Mouse (Mus musculus) heart, postnatal 0 days (tissue): Measurements from ENCODE around the gene 1700056E22Rik. TPM values are rescaled to one million over a fixed set of nuclear protein-coding genes. Genes with fewer than 3 reads are reported as not detected.

Experiments
- ATAC-seq: fragments of 200-750 bp; cut with Nextera tagmentation; 2 replicates; pipeline ENCODE4 v1.8.0; 2017; ENCODE audit warnings: low read depth, moderate number of reproducible peaks, moderate library complexity; ENCODE audit not compliant: insufficient read depth
- DNase-seq: peaks from one replicate; pipeline ENCODE4 v3.0.0-alpha.2; 2016; ENCODE audit warnings: low spot score
- H3K27ac ChIP-seq: fragments of 300-500 bp; sonication (generic); 2 replicates; pipeline ENCODE4 v1.5.1; 2014; ENCODE audit warnings: low read depth, mild to moderate bottlenecking
- H3K27me3 ChIP-seq: fragments of 300-500 bp; sonication (generic); 2 replicates; pipeline ENCODE4 v1.6.1; 2014; ENCODE audit warnings: low read length, mixed read lengths; ENCODE audit not compliant: control insufficient read depth, insufficient read depth
- H3K36me3 ChIP-seq: fragments of 300-500 bp; sonication (generic); replicated peaks from 2 replicates; pipeline ENCODE4 v1.6.1; 2014; ENCODE audit warnings: low read length, mixed read lengths; ENCODE audit not compliant: control insufficient read depth, insufficient read depth
- H3K4me1 ChIP-seq: fragments of 300-500 bp; sonication (generic); 2 replicates; pipeline ENCODE4 v1.6.1; 2014; ENCODE audit warnings: antibody characterized with exemption; ENCODE audit not compliant: control insufficient read depth, insufficient read depth
- H3K4me2 ChIP-seq: fragments of 300-500 bp; sonication (generic); 2 replicates; pipeline ENCODE4 v1.6.1; 2014; ENCODE audit warnings: low read depth, mild to moderate bottlenecking, low read length, moderate library complexity
- H3K4me3 ChIP-seq: fragments of 300-500 bp; sonication (generic); 2 replicates; pipeline ENCODE4 v1.5.1; 2014; ENCODE audit warnings: low read depth, low read length
- H3K9ac ChIP-seq: fragments of 300-500 bp; sonication (generic); replicated peaks from 2 replicates; pipeline ENCODE4 v1.6.1; 2014; ENCODE audit warnings: low read depth, low read length, mixed read lengths
- H3K9me3 ChIP-seq: fragments of 300-500 bp; sonication (generic); replicated peaks from 2 replicates; pipeline ENCODE4 v1.6.1; 2016; ENCODE audit warnings: low read length; ENCODE audit not compliant: control insufficient read depth
- CTCF ChIP-seq: IDR thresholded peaks from 2 replicates; pipeline ENCODE4 v1.5.1; 2016; ENCODE audit warnings: antibody characterized with exemption, control low read depth, low read depth
- EP300 ChIP-seq: IDR thresholded peaks from 2 replicates; pipeline ENCODE4 v1.6.1; 2016; ENCODE audit warnings: antibody characterized with exemption, low read depth
- WGBS: fragments of 180-500 bp; shearing (Covaris S2); extraction: QIAGEN DNeasy Blood & Tissue Kit; methylation state at CpG from one replicate; pipeline ENCODE4 v1.1.7; 2014; 5-methylcytosine and 5-hydroxymethylcytosine counted together
- polyA plus RNA-seq: library from polyadenylated mRNA; unstranded; fragments of >200 nt; fragmentation: Nextera tagmentation; extraction: Ambion mirVana; gene quantifications from 2 replicates; pipeline ENCODE4 v1.2.1, GENCODE M21; 2015
- total RNA-seq: library from RNA; depleted of rRNA; stranded (reverse); fragments of >200 nt; gene quantifications from 2 replicates; pipeline ENCODE4 v1.2.3, GENCODE M21; 2014; ENCODE audit warnings: low replicate concordance

1700056E22Rik gene
- total and polyA plus RNA-seq, 2 experiments from 2014 or later, result 2.2 TPM; not detected in 1

GRCm38 (mm10) chr1:184058206-184058605 lies 24.1 kb upstream of the 1700056E22Rik start:
- ATAC-seq, result no peak
- H3K27ac ChIP-seq, result peak overlapping the region; percentile 76
- no peaks in the 10 kb centered on the region for H3K27me3 ChIP-seq
- no peaks in the 10 kb centered on the region for H3K9me3 ChIP-seq
- H3K4me2 ChIP-seq, result no peak overlapping the region
- H3K36me3 ChIP-seq, result no peaks in the 10 kb centered on the region
- DNase-seq, result no peak
- no peak overlapping the region for H3K9ac ChIP-seq
- TF ChIP-seq EP300 (no peak), CTCF (no peak)
- no peak overlapping the region for H3K4me3 ChIP-seq
- H3K4me1 ChIP-seq, result peaks cover 48% of the 10 kb centered on the region
- 39% methylated on average over 8 of the region's 8 CpGs for WGBS

DNA sequence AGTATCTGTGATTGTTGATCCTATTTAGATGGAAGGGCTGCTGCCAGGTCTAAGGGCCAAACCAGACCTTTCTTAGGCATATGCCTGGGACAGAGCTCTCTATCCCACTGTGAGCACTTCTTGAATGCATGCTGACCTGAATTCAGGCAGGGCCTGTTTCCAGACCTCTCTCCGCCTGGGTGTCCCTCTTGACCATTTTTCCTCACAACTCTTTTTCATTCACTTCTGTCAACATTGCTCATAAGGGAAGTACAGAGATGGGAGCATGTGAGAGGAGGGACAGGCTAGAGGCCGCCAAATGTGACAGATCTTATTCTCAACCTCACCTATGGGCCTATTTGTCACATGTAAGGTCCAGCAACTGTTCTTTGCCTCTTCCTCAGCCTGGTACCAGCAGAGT lies 20.1 kb upstream of the 1700056E22Rik start:
- Histone ChIP-seq H3K9me3 (no peaks in the 10 kb centered on the region), H3K4me1 (peaks cover 53% of the 10 kb centered on the region), H3K27me3 (no peaks in the 10 kb centered on the region), H3K4me3 (no peak overlapping the region), H3K36me3 (no peaks in the 10 kb centered on the region), H3K4me2 (no peak overlapping the region), H3K27ac (no peak overlapping the region), H3K9ac (no peak overlapping the region)
- TF ChIP-seq CTCF (no peak), EP300 (no peak)
- DNase-seq (no peak), ATAC-seq (no peak)
- 94% methylated on average over 2 of the region's 2 CpGs for WGBS

DNA sequence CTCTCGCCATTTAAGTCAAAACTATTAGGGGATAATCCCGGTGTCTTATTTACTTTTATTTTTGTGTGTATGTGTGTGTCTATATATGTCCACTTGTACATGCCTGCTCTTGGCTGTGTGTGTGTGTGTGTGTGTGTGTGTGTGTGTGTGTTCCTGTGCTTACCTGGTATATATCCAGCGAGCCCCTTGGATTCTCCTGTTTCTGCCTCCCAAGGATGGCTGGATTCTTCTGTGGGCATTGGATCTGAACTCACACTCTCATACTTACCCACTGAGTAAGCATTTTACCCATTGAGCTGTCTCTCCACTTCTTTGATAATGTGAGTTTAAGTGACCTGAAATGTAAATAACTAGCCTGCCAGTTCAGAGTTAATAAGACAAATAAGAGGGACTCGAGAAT lies 19.6 kb upstream of the 1700056E22Rik start:
- no peaks in the 10 kb centered on the region for H3K9me3 ChIP-seq
- H3K27me3 ChIP-seq, result no peaks in the 10 kb centered on the region
- no peak overlapping the region for H3K9ac ChIP-seq
- H3K4me3 ChIP-seq, result no peak overlapping the region
- ATAC-seq, result no peak
- H3K4me2 ChIP-seq, result no peak overlapping the region
- peaks cover 48% of the 10 kb centered on the region for H3K4me1 ChIP-seq
- no peak for DNase-seq
- H3K27ac ChIP-seq, result peak overlapping the region; percentile 74; the same call in 1 of the 2 replicates
- WGBS, result 82% methylated on average over 4 of the region's 4 CpGs
- no peak for TF ChIP-seq CTCF
- TF ChIP-seq EP300, result no peak
- no peaks in the 10 kb centered on the region for H3K36me3 ChIP-seq

- no peak overlapping the region for H3K4me2 ChIP-seq
Observed at GRCm38 (mm10) chr1:184053141-184053540, 19.0 kb upstream of the 1700056E22Rik start.

GRCm38 (mm10) chr1:184052331-184052730 lies 18.2 kb upstream of the 1700056E22Rik start:
- DNase-seq (no peak), ATAC-seq (no peak; the same call in 1 of the 2 replicates)
- H3K4me3 ChIP-seq, result no peak overlapping the region
- TF ChIP-seq EP300 (no peak), CTCF (no peak)
- WGBS, result 33% methylated on average over 4 of the region's 4 CpGs
- peaks cover 35% of the 10 kb centered on the region for H3K4me1 ChIP-seq
- 0 out of 2 replicates have a peak overlapping the region, but pooled peaks have one; percentile 4 for H3K9ac ChIP-seq
- peak overlapping the region; percentile 74 for H3K27ac ChIP-seq
- H3K4me2 ChIP-seq, result no peak overlapping the region
- H3K9me3 ChIP-seq, result no peaks in the 10 kb centered on the region
- no peaks in the 10 kb centered on the region for H3K27me3 ChIP-seq
- no peaks in the 10 kb centered on the region for H3K36me3 ChIP-seq

More at GRCm38 (mm10) chr1:184053141-184053540, 19.0 kb upstream of the 1700056E22Rik start:
- peak overlapping the region; percentile 74 for H3K27ac ChIP-seq
- no peak for ATAC-seq
- peaks cover 43% of the 10 kb centered on the region for H3K4me1 ChIP-seq
- H3K9ac ChIP-seq, result no peak overlapping the region
- no peaks in the 10 kb centered on the region for H3K9me3 ChIP-seq
- H3K27me3 ChIP-seq, result no peaks in the 10 kb centered on the region
- no peak overlapping the region for H3K4me3 ChIP-seq
- no peak for DNase-seq
- no peaks in the 10 kb centered on the region for H3K36me3 ChIP-seq
- 46% methylated on average over 4 of the region's 4 CpGs for WGBS
- TF ChIP-seq EP300 (no peak), CTCF (no peak)

GRCm38 (mm10) chr1:184051824-184052223 lies 17.7 kb upstream of the 1700056E22Rik start:
- peak; percentile 45 for ATAC-seq
- Histone ChIP-seq H3K4me1 (peaks cover 35% of the 10 kb centered on the region), H3K4me2 (peak overlapping the region; percentile 21; the same call in 1 of the 2 replicates), H3K4me3 (no peak overlapping the region), H3K27ac (peak overlapping the region; percentile 74), H3K9me3 (no peaks in the 10 kb centered on the region), H3K27me3 (no peaks in the 10 kb centered on the region), H3K9ac (no peak overlapping the region), H3K36me3 (no peaks in the 10 kb centered on the region)
- TF ChIP-seq CTCF (no peak), EP300 (no peak)
- WGBS, result 10% methylated on average over 6 of the region's 6 CpGs
- DNase-seq, result peak; percentile 51
